Mouse (Mus musculus) heart, postnatal 0 days (tissue): ENCODE data around the gene 1700016K19Rik.

Experiments
- CTCF ChIP-seq: IDR thresholded peaks from 2 replicates; pipeline ENCODE4 v1.5.1; 2016; ENCODE audit warnings: antibody characterized with exemption, control low read depth, low read depth
- EP300 ChIP-seq: IDR thresholded peaks from 2 replicates; pipeline ENCODE4 v1.6.1; 2016; ENCODE audit warnings: antibody characterized with exemption, low read depth

- TF ChIP-seq CTCF (no peak), EP300 (no peak)
Measured at GRCm38 (mm10) chr11:75970629-75971028, 29.1 kb upstream of the 1700016K19Rik start.
